Mouse (Mus musculus): Measurements from ENCODE around the gene Kdm2b.

Gene Kdm2b

GRCm38 (mm10) chr5:122825099-122825498 is 164.5 kb downstream of the Kdm2b start:
- no peak for DNase-seq

GRCm38 (mm10) chr5:122824450-122824849 is 165.2 kb downstream of the Kdm2b start:
- DNase-seq = no peak

GRCm38 (mm10) chr5:122823976-122824375 is 165.6 kb downstream of the Kdm2b start:
- DNase-seq = peak in 1 of 2 experiments; percentile 28

- no peak for DNase-seq
Measured at GRCm38 (mm10) chr5:122822441-122822840, 167.2 kb downstream of the Kdm2b start.

- no peak for DNase-seq
Measured at GRCm38 (mm10) chr5:122821524-122821885, 168.1 kb downstream of the Kdm2b start.

- DNase-seq = peak; percentile 96 to 98
Measured at GRCm38 (mm10) chr5:122820777-122821523, 168.7 kb downstream of the Kdm2b start, which contains the start of gene Anapc5. Gene Anapc5, minus strand, starts transcription at chr5:122821339.
